Mouse (Mus musculus): Measurements from ENCODE around the gene Atxn1.

- TF ChIP-seq POLR2A (IDR thresholded peaks at IDR 0.05; ENCODE audit: control insufficient read depth in 1 of 2, insufficient read depth in 1 of 2, low read depth in 1 of 2, low read length in 2 of 2, poor library complexity in 1 of 2) (no peak), MAFK (IDR thresholded peaks at IDR 0.05; ENCODE audit: borderline replicate concordance, low read depth, low read length) (no peak)
These were observed 93.3 kb downstream of the Atxn1 start for GRCm38 (mm10) chr13:45871554-45871953.
